Mouse (Mus musculus) lung, postnatal 14 days (tissue): ENCODE measurements around the gene Lamc1.

ENCODE experiments used
- DNase-seq: peaks from one replicate; pipeline ENCODE4 v3.0.0; 2021

Lamc1 gene

DNA sequence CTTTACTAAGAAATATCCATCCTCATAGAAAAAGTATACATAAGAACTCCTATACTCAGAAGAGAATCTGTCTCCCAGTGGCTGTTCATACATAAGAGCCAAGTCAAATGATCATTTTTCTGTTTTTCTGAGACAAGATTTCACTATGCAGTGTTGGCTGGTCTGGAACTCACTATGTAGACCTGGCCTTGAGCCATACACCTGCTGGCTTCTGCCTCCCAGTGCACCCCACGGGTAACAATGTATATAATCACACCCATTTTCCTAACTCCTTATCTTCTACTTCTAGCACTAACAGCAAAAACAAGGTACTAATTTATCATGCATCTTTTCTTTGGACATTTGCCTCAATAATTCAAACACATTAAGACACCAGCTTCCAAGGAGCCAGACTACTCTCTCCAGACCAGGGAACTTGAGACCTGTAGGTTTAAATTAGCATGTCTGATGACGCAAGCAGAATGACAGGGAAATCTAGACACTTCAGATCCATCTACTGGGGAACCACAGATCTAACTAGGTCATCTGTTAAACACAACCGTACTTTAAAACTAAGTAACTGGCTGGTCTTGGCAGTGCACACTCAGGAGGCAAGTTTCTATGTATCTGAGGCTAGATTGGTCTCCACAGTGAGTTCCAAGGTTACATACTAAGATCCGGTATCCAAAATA is 79.9 kb downstream of the Lamc1 start:
- no peak for DNase-seq

- no peak for DNase-seq
These were observed 80.9 kb downstream of the Lamc1 start for GRCm38 (mm10) chr1:153251590-153252206.

DNA sequence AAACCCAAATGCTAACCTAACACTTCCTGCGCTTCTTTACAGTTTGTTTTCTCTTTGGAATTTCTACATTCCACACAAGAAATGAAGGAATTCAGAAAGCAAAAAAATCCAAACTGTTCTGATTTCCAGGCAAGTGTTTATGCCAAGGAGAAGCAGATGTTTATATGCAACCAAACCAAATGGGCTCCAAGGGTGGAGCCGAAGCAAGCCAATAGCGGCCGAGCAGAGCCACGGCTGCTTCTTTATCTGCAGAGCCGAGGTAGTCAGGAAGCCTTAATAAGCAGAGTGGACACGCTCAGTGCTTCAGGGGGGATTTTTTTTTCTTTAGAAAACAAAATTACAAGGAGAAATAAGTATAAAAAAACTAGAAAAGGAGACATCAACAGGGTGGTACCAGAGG is 91.2 kb downstream of the Lamc1 start:
- peak; percentile 46 for DNase-seq

GRCm38 (mm10) chr1:153235576-153235975 is 97.0 kb downstream of the Lamc1 start:
- no peak for DNase-seq

DNA sequence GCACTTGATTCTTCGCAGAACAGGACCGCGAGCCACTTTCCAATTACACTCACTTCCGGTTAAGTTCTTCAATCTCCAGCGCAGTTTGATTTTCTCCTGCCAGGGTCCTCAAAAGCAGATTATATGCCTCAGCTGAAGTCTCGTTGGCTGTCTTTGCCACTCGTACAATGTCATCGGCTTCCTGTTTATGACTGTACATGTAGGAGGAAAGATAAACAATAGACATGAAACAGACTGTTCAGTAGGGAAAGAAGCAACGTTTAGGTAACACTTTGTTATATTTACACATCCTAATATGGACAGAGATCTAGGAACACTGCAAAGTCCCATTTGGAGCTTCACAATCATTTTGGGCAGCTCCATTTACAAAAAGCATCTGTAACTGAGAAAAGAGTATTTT is 100.9 kb downstream of the Lamc1 start:
- peak; percentile 13 for DNase-seq

DNA sequence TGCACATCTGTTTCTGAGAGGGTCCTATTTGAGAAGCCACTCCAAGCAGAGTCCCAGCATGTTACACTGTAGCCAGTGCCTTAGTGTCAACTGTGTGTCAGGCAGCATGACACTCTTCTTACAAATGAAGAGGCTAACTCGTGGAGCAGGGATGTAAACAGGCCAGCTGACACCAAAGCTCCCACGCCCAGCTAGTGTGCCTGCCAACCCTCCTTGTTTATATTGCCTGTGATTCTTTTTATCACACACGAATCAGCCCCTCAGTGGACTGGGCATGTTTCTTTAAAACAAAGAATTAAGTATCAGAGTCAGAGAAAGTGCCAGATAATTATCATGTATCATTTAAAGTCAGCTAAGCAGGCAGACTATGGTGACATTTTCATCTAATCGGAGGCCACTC is 104.7 kb downstream of the Lamc1 start:
- DNase-seq = peak; percentile 27

- DNase-seq = no peak
These were observed 105.5 kb downstream of the Lamc1 start for GRCm38 (mm10) chr1:153227096-153227495.

- DNase-seq = peak; percentile 44
These were observed 106.5 kb downstream of the Lamc1 start for GRCm38 (mm10) chr1:153225786-153226725.

GRCm38 (mm10) chr1:153224331-153224730 is 108.3 kb downstream of the Lamc1 start:
- no peak for DNase-seq

DNA sequence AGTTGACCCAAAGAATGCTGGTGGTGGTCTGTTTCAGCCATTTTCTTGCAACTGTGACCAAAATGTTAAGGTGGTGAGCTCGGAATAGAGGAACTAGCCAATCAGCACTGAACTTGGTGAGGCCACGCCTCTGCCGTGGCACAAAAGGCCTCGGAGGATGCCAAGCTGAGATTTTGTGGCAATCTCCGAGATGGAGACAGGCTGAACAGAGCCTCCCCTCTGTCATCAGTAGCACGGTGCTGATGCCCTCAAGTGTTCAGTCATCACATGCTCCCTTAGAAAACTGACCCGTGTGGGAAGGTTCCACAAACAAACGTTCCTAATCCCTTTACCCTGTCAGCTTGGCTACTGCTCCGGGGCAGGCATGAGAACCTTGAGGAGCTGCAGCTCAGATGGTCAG is 113.2 kb downstream of the Lamc1 start:
- DNase-seq = no peak

DNA sequence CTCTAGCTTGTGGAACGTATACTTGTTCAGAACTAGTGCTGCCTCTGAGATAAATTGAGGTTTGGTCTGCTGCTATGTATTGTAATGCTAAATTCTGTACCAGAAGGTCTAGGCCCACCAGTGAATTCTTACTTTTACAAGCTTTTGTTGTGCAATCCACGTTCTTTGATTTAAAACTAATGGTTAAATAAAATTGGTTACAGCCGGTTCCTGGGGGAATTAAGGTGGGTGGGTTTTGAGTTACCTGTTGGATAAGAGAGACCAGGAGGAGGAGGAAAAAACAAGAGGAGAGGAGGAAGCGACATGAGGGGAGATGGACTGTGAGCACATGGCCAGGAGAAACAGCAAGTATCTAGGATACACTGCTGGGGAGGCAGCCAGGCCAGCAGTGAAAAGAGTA is 116.1 kb downstream of the Lamc1 start:
- DNase-seq = no peak

- no peak for DNase-seq
These were observed 116.9 kb downstream of the Lamc1 start for GRCm38 (mm10) chr1:153215676-153216075.

- no peak for DNase-seq
These were observed 121.6 kb downstream of the Lamc1 start for GRCm38 (mm10) chr1:153210992-153211391.

- no peak for DNase-seq
These were observed 122.4 kb downstream of the Lamc1 start for GRCm38 (mm10) chr1:153210198-153210597.

- DNase-seq = no peak
These were observed 130.4 kb downstream of the Lamc1 start for GRCm38 (mm10) chr1:153202195-153202594.

DNA sequence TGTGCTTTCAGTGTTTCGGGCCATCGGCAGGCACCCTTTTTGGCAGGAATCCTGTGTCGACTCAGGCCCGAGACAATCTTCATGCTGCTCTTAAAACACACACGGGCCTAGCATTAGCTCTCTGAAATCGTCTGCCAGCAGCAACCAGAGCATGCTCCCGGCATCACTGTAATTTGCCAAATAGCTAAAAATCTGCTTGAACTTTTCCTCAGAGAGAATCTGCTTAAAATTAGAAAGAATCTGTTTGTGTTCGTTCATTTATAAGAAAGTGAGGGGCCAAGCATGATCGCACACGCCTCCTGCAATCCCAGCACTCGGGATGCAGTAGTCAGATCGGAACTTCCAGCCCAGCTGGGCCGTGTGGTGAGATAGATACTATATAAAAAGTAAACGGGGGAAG is 131.1 kb downstream of the Lamc1 start:
- no peak for DNase-seq

GRCm38 (mm10) chr1:153197316-153197850 is 135.2 kb downstream of the Lamc1 start:
- DNase-seq = no peak

- no peak for DNase-seq
These were observed 139.6 kb downstream of the Lamc1 start for GRCm38 (mm10) chr1:153192945-153193344.

DNA sequence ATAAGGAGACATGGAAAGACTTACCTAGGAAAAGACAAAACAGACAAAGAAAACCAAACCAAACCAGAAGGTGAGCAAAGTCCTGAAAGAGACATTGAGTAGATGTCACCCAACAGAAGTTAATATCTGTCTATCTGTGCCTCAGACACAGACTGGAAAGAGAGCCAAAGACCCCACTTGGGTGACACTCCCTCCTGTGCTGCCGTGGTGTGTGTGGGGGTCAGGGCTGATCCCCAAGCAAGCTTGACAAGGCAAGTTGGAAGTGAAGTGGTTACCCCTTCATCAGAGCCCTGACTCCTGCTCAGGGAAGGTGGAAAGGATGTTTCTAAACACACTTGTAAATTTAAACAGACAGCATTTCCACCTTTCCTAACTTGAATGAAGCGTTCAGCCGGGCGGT is 140.2 kb downstream of the Lamc1 start:
- no peak for DNase-seq

- peak; percentile 66 for DNase-seq
These were observed 140.7 kb downstream of the Lamc1 start for GRCm38 (mm10) chr1:153191943-153192329.

GRCm38 (mm10) chr1:153191237-153191942 is 141.2 kb downstream of the Lamc1 start:
- no peak for DNase-seq

DNA sequence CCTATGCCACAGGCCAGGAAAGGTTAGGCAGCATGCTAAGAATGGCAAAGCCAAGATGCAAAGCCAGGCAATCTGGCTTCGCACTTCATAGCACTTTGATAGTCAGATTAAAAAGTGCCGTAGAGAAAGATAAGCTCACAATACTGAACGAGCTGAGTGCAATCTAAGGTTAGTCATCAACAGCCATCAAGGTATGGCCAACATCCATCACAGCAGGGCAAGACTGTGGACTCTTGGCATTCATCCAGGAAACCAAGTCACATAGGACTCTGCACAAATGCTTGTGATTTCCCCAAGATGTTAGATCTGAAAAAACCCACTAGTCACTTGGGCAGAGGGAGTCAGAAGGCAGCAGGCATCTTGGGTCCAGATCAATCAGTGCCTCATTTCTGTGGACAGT is 144.5 kb downstream of the Lamc1 start:
- DNase-seq = no peak
